Comparison of ENCODE assay signal across 12 mouse cellular contexts in genomic region chr11:44398356-44398755, GRCm38 (mm10). TPM values are rescaled to one million over a fixed set of nuclear protein-coding genes. Genes with fewer than 3 reads are reported as not detected.
DNase-seq lines count a peak whose midpoint lies in the region; ATAC-seq lines count a peak whose summit lies in the region.
"Had no signal": no experiment of that assay in that cellular context is flagged by ENCODE, and none has a peak within 500 bp of the region (broad histone marks: within the 10 kb centered on the region; RNA-seq: fewer than 3 reads in every experiment).

No protein-coding gene starts in this region.

- peaks cover 26% of the 10 kb centered on the region for H3K4me1 ChIP-seq in heart, embryonic 12.5 days (replicated peaks)
- no peaks in the 10 kb centered on the region for H3K4me1 ChIP-seq in lung, embryonic 15.5 days
- H3K4me1 ChIP-seq in hindbrain, embryonic 15.5 days (replicated peaks), result peaks cover 10% of the 10 kb centered on the region
- 0 out of 2 replicates have a peak, but pooled peaks cover 6% of the 10 kb centered on the region for H3K4me1 ChIP-seq in neural tube, embryonic 14.5 days (ENCODE audit: control insufficient read depth, insufficient read depth, low read length)

- DNase-seq in heart, adult 9 months (ENCODE audit: low spot score in 2 of 2), result no peak
- DNase-seq in lung, adult 18-20 months, result no peak
- DNase-seq in left cerebral cortex, adult 8-10 months (ENCODE audit: low spot score in 2 of 2), result no peak
- no peak for DNase-seq in spleen, postnatal 4 days (ENCODE audit: low spot score in 2 of 2)

- no peaks in the 10 kb centered on the region for H3K9me3 ChIP-seq in heart, embryonic 12.5 days (replicated peaks)
- no peaks in the 10 kb centered on the region for H3K9me3 ChIP-seq in lung, embryonic 15.5 days
- H3K9me3 ChIP-seq in hindbrain, embryonic 15.5 days, result no peaks in the 10 kb centered on the region
- H3K9me3 ChIP-seq in neural tube, embryonic 14.5 days (ENCODE audit: control insufficient read depth, low read length), result no peaks in the 10 kb centered on the region

- H3K27me3 ChIP-seq in heart, embryonic 12.5 days (replicated peaks), result no peaks in the 10 kb centered on the region
- no peaks in the 10 kb centered on the region; the same call in 1 of the 2 replicates for H3K27me3 ChIP-seq in lung, embryonic 15.5 days
- 0 out of 2 replicates have a peak, but pooled peaks cover 3% of the 10 kb centered on the region for H3K27me3 ChIP-seq in hindbrain, embryonic 15.5 days
- H3K27me3 ChIP-seq in neural tube, embryonic 14.5 days (ENCODE audit: control insufficient read depth, insufficient read depth, low read length), result no peaks in the 10 kb centered on the region

- no peak overlapping the region for H3K4me3 ChIP-seq in heart, embryonic 12.5 days
- no peak overlapping the region for H3K4me3 ChIP-seq in lung, embryonic 15.5 days
- H3K4me3 ChIP-seq in hindbrain, embryonic 15.5 days, result no peak overlapping the region
- H3K4me3 ChIP-seq in neural tube, embryonic 14.5 days (ENCODE audit: low read depth, low read length), result peak overlapping the region; percentile 3; the same call in 1 of the 2 replicates

- H3K27ac ChIP-seq in heart, embryonic 12.5 days (ENCODE audit: poor library complexity, severe bottlenecking), result 0 out of 2 replicates have a peak overlapping the region, but pooled peaks have one; percentile 29
- H3K27ac ChIP-seq in lung, embryonic 15.5 days, result no peak overlapping the region
- H3K27ac ChIP-seq in hindbrain, embryonic 15.5 days (replicated peaks), result no peak overlapping the region
- H3K27ac ChIP-seq in neural tube, embryonic 14.5 days (ENCODE audit: low read depth, low read length), result no peak overlapping the region

- no peaks in the 10 kb centered on the region for H3K36me3 ChIP-seq in heart, embryonic 12.5 days
- no peaks in the 10 kb centered on the region for H3K36me3 ChIP-seq in lung, embryonic 15.5 days
- no peaks in the 10 kb centered on the region for H3K36me3 ChIP-seq in hindbrain, embryonic 15.5 days
- H3K36me3 ChIP-seq in neural tube, embryonic 14.5 days (ENCODE audit: control insufficient read depth, insufficient read depth, low read length), result no peaks in the 10 kb centered on the region

- no peak for ATAC-seq in heart, embryonic 12.5 days (ENCODE audit: insufficient number of reproducible peaks, low FRiP score)
- ATAC-seq in lung, embryonic 15.5 days (ENCODE audit: borderline replicate concordance, extremely low read depth, low FRiP score, low TSS enrichment), result no peak
- ATAC-seq in hindbrain, embryonic 15.5 days (ENCODE audit: low FRiP score, low read depth), result no peak
- ATAC-seq in neural tube, embryonic 14.5 days (ENCODE audit: low read depth), result no peak
- ATAC-seq: CD4-positive, CD25-positive, alpha-beta regulatory T cell, adult 4 months had no signal

- no peak overlapping the region for H3K9ac ChIP-seq in heart, embryonic 12.5 days
- no peak overlapping the region for H3K9ac ChIP-seq in lung, embryonic 15.5 days
- H3K9ac ChIP-seq in hindbrain, embryonic 15.5 days, result no peak overlapping the region
- H3K9ac ChIP-seq in neural tube, embryonic 14.5 days (replicated peaks; ENCODE audit: low read depth, low read length), result no peak overlapping the region

- WGBS in heart, embryonic 12.5 days, result 58% methylated on average over 6 of the region's 6 CpGs
- 68% methylated on average over 6 of the region's 6 CpGs for WGBS in lung, embryonic 15.5 days
- WGBS in hindbrain, embryonic 15.5 days, result 68% methylated on average over 6 of the region's 6 CpGs
- WGBS in neural tube, embryonic 14.5 days, result 57% methylated on average over 6 of the region's 6 CpGs

- 0 out of 2 replicates have a peak overlapping the region, but pooled peaks have one; percentile 62 for H3K4me2 ChIP-seq in heart, embryonic 12.5 days
- peak overlapping the region; percentile 70 for H3K4me2 ChIP-seq in lung, embryonic 15.5 days
- H3K4me2 ChIP-seq in hindbrain, embryonic 15.5 days, result peak overlapping the region; percentile 78; the same call in 1 of the 2 replicates
- H3K4me2 ChIP-seq in neural tube, embryonic 14.5 days (ENCODE audit: low read depth, low read length), result peak overlapping the region; percentile 35

RNA-seq across cellular contexts. Expression of gene Il12b, which starts 1.5 kb away (rescaled TPM):
- polyA plus RNA-seq in heart, embryonic 12.5 days (2016; fragmentation: Nextera tagmentation; extraction: Ambion mirVana), result 0.27 TPM in 1 of 2 replicates, not detected in the other
- not detected in 2 replicates for polyA plus RNA-seq in lung, embryonic 15.5 days (2015; fragmentation: Nextera tagmentation; extraction: Ambion mirVana)
- not detected in 2 replicates for polyA plus RNA-seq in hindbrain, embryonic 15.5 days (2015; fragmentation: Nextera tagmentation; extraction: Ambion mirVana)
- polyA plus RNA-seq in neural tube, embryonic 14.5 days (2014; fragmentation: Nextera tagmentation; extraction: Ambion mirVana), result not detected in 2 replicates
- not detected for total RNA-seq in left cerebral cortex, adult 8-10 months (2022)
- total RNA-seq: hematopoietic stem cell, adult 5-6 weeks; layer of hippocampus, postnatal 25 days had no signal
- polyA plus RNA-seq: CD4-positive, CD25-positive, alpha-beta regulatory T cell, adult 4 months; small intestine, adult 2 months had no signal
